Mouse (Mus musculus): ENCODE measurements around the gene Spin1.

GRCm38 (mm10) chr13:51100233-51101015 lies at the start of gene Spin1:
- TF ChIP-seq CTCF (IDR thresholded peaks at IDR 0.05; ENCODE audit: low read depth) (no peak), EP300 (IDR thresholded peaks at IDR 0.05; ENCODE audit: low read depth) (no peak)
